Mouse (Mus musculus) heart, postnatal 0 days (tissue): ENCODE measurements around the gene Frmd8.

Experiments
- CTCF ChIP-seq: IDR thresholded peaks from 2 replicates; pipeline ENCODE4 v1.5.1; 2016; ENCODE audit warnings: antibody characterized with exemption, control low read depth, low read depth
- EP300 ChIP-seq: IDR thresholded peaks from 2 replicates; pipeline ENCODE4 v1.6.1; 2016; ENCODE audit warnings: antibody characterized with exemption, low read depth

GRCm38 (mm10) chr19:5809712-5810089, 65.4 kb downstream of the Frmd8 start:
- no peak for TF ChIP-seq CTCF
- TF ChIP-seq EP300: no peak
